Mouse (Mus musculus): ENCODE results near the gene Tdg. TPM values are rescaled to one million over a fixed set of nuclear protein-coding genes. Genes with fewer than 3 reads are reported as not detected.

Tdg gene
- total RNA-seq, 2 experiments from 2014 or later: 13.0 to 14.7 TPM

Other genes starting within 250 kb of the Tdg start
- not detected for gene Gm1553, start 137.2 kb upstream of the Tdg start, total RNA-seq (2021)
- 10 to 100 TPM; 25.3 to 28.8 TPM for gene 1190007I07Rik, start 6.6 kb upstream of the Tdg start, total RNA-seq (2021)
- 1 to 10 TPM; 3.7 to 6.2 TPM for gene Glt8d2, start 60.8 kb downstream of the Tdg start, total RNA-seq (2021)
- 10 to 100 TPM; 28.3 to 30.8 TPM for gene Hcfc2, start 66.3 kb downstream of the Tdg start, total RNA-seq (2021)
- gene Nfyb, start 134.3 kb downstream of the Tdg start, total RNA-seq (2021): 10 to 100 TPM; 13.3 to 15.5 TPM
- 10 to 100 TPM; 49.3 to 63.5 TPM for gene Txnrd1, start 204.1 kb downstream of the Tdg start, total RNA-seq (2021)
- 1 to 10 TPM in 1 of 2 experiments, under 1 TPM in 1; 0.69 to 1.5 TPM for gene Eid3, start 236.8 kb downstream of the Tdg start, total RNA-seq (2021)